Mouse (Mus musculus) cortical plate, adult 2 months (tissue): ENCODE measurements around the gene Inip.

Source experiments
- CTCF ChIP-seq: fragments of 200-500 bp; IDR thresholded peaks from 2 replicates; pipeline ENCODE4 v1.5.1; 2011; ENCODE audit warnings: mild to moderate bottlenecking, control low read depth, low read length; ENCODE audit not compliant: insufficient read depth; ENCODE audit errors: extremely low read depth
- POLR2A ChIP-seq: fragments of 200-500 bp; IDR thresholded peaks from 2 replicates; pipeline ENCODE4 v1.6.1; 2011; ENCODE audit warnings: mild to moderate bottlenecking, low read length, control low read depth; ENCODE audit not compliant: insufficient read depth; ENCODE audit errors: extremely low read depth

GRCm38 (mm10) chr4:59804754-59805153 is 3.4 kb upstream of the Inip start:
- TF ChIP-seq CTCF (no peak), POLR2A (no peak)
